Mouse (Mus musculus) retina, postnatal 1 day (tissue): ENCODE results near the gene Slc9a8.

ENCODE experiments used
- DNase-seq: peaks from one replicate; pipeline ENCODE4 v3.0.0-alpha.2; 2012

The Slc9a8 gene

GRCm38 (mm10) chr2:167514641-167515040 lies 93.1 kb downstream of the Slc9a8 start:
- DNase-seq: no peak

GRCm38 (mm10) chr2:167515688-167516087 lies 94.2 kb downstream of the Slc9a8 start:
- no peak for DNase-seq

GRCm38 (mm10) chr2:167519606-167520252 lies 98.2 kb downstream of the Slc9a8 start:
- DNase-seq: peak; percentile 31
